Mouse (Mus musculus) retina, postnatal 7 days (tissue): Measurements from ENCODE around the gene Tnr.

Experiments
- DNase-seq: peaks from one replicate; pipeline ENCODE4 v3.0.0-alpha.2; 2012; ENCODE audit warnings: low read depth, low spot score

Gene Tnr

DNA sequence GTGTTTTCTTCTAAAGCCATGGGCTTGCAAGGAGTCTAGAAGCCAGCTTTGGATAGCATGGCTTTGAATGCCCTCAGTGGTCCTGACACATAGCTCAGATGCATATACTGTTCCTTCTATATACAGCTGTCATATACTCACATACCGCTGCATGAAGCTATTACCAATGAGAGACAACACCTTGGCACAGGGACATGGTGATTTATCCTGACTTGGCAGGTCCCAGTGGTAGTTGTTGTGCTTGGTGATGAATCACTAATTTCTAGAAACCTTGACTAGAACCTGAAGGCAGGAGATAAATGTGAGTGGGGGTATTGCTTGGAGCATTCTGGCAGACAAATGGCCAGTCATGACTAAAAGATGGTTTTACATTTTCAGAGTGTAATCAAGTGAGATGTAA lies 192.7 kb downstream of the Tnr start:
- DNase-seq, result no peak

DNA sequence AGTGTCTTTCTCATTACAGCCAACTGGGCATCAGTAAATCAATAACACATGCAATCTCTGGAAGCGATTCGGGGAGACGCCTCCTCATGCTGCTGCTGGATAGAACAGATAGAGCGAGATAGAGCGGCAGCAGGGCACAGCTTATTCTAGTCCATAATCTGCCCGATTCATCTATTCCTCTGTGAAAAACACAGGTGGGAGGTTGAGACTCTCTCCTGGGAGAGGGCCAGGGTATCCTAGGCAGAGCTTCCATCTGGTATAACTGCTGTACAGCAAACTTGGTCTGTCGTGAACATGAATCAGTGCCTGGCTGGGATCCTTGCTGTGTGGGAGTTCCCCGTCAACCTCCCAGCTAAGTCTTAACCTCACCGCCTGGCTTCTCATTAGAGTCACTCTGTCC lies 193.4 kb downstream of the Tnr start:
- DNase-seq, result no peak

DNA sequence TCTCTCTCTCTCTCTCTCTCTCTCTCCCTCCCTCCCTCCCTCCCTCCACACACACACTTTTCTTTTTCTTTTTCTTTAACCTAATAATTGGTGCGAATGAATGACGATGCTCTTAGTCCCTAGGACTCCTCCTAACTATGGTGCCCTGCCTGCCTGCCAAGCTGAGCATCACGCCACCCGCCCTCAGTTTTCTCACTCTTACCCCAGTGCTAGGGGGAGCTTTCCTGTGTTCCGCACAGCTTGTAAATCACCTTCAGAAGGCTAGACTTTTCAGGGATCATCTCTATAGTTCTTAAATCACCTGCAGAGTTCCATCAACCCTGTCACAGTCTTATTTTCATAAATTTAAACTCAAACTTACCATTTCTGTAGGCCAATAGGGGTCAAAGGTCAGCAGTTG lies 200.2 kb downstream of the Tnr start:
- no peak for DNase-seq

DNA sequence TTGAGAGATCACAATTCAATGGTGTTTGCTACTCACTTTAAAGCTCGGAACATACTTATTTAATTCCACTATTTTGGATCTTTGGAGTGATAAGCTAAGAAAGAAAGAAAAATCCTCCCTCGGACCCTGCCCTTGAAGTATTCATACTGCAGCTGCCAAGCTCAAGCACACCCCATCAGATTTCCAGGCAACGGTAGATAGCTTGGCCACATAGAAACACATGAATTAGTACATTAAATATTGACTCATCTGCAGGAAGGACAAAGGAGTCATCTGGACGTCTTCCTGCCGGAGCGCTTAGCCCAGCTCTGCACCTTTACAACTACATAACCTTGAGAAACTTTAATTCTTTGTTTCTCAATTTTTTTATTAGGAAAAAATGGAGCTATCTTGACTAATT lies 205.7 kb downstream of the Tnr start:
- DNase-seq, result no peak

DNA sequence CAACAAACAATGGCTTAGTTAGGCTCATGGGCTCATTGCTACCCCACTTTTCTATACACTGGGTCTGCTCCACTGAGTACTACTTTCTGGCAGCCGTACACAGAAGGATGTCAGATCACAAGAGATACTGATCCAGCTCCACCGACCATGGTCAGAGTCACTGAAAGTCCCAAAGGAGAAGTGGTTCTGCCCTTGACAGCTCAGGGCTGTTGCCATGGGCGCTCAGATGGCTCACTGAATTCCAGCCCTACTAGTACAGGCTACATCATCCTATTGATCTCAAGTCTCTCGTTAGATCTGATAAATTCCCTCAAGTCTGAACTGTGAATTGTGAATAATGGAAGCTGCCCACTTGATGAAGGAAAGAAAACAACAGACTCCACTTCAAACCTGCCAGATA lies 207.3 kb downstream of the Tnr start:
- DNase-seq, result no peak

DNA sequence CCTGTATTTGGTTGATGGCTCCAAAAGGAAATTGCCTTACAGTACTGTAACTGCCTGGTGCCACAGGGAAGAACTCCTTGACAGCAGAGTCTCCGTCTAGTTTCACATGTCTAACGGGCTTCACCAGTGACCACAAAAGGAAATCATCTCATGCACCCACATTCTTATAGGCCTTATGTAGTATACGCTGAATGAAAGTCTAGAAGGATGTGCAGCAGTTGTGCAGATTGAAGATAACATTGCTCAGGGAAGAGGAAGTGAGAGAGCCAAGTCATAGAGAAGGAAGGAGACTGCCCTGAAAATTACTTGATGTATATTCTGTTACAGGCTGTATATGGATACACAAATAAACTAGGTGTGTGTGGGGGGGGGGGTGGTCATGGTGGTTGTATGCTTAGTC lies 211.5 kb downstream of the Tnr start:
- no peak for DNase-seq

DNA sequence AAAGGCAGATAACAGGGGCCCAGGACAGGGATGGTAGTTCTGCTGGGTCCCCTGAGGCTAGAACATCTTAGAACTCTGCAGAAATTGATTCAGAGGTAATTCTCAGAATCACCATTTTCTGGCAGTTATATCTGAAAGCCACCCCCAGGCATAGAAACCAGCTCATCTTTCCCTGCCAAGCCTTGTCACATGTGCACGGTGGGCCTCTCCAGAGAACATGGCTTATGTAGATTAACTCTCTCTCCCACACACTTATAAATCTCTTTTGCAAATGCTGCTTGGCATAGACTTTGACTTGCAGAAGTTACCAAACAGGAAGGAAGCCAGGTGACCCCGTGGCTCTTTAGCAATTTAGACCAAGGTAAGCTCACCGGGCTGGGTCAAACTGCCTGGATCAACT lies 215.9 kb downstream of the Tnr start:
- DNase-seq, result no peak

DNA sequence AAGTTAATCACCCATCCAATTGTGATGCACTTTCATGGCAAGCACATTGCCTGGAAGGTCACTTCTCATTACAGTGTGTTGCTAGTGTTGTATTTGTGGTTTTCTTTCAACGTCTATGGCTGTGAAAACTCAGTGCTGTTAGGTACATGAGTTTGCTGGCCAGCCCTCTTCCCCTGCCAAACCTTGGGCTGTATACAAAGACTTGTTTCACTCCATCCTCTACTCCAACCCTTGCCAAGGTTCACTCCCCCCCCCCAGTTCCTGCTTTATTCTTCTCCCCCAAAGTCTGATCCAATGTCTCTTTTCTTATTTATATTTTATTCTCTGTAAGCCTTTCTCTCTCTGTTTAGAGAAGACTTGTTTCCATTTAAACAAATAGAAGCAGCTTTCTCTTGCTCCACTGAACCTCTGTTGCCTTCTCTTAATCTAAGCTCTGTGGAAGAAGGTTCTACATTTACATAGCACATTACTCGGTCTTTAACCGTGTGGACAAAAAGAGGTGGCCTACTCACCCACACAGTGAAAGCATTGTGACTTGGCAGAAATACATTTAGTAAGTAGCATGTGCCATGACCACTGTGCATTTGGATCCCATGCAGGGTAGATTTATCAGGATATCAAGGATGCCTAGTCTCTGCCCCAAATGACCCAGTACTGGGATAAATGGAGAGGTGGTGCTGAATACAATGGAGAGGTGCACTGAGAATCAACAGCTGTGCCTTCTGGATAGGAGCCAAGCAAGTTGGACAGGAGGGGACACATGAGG lies 217.9 kb downstream of the Tnr start:
- no peak for DNase-seq

DNA sequence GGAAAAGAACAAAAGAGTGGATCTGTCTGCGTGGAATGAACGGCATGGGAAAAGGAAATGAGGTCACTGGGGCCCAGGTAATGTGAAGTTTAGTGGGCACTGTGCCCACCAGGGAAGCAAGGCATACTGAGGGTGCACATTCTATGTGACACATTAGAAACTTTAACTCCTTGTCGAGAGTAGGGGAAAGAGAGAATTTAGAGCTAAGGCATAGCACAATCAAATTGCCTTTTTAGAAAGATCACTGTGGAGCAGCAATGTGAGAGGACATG lies 218.4 kb downstream of the Tnr start:
- DNase-seq, result no peak

DNA sequence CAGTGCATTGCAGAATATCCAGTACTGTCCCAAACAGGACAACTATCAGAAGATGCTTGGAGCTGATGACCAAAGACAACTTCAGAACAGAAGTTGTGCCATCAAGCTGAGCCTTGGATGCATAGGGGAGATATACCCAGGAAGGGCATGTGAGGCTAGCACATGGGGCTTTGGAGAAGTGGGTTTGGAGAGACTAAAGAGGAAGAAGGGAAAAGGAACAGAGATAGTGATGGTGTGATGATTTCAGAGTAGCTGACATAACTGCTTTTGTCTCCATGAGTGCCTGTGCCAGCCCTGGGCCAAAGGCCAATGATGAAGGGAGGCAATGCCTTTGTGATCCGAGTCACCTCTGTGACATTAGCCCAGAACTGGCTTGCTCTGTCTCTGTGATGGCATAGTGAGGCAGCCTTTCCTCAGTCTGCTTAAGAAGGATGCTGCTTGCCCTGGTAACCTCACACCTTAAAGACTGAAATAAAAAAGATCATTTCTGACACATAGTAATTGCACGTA lies 220.2 kb downstream of the Tnr start:
- no peak for DNase-seq

DNA sequence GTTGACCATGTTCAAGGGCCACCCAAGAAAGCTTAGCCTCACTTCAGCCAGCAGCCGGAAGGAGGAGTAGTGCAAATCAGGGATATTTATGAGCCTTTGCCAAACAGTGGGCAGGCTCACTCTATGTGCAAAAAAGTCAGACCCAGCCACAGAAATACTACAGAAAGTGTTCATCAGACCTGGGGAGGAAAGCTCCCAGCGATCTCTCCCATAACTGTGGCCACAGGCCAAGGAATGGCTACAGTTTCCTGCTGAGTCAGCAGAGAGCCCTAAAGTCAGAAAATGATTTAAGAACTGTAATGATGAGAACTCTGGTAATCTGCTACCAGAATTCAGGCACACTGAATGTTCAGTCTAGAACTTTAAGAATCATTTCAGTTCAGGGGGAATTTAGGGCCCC lies 221.7 kb downstream of the Tnr start:
- DNase-seq, result no peak

DNA sequence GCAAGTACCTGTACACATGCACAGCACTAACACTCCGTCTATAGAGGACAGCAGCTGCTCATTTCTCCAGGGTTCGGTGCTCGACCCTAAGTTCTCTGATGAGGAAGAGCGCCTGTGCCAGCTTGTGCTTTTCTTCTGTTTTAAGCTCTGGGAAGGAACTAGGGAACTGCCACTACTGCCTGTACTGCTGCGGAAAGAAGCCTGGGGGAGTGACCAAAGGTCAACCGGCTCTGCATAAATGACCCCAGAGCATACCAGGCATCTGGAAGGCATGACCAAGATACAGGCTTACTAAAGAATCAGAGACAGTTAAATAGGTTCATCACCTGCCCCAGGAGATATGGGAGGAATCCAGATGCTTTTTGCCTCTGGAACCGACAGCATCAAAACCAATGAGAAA lies 224.4 kb downstream of the Tnr start:
- no peak for DNase-seq

DNA sequence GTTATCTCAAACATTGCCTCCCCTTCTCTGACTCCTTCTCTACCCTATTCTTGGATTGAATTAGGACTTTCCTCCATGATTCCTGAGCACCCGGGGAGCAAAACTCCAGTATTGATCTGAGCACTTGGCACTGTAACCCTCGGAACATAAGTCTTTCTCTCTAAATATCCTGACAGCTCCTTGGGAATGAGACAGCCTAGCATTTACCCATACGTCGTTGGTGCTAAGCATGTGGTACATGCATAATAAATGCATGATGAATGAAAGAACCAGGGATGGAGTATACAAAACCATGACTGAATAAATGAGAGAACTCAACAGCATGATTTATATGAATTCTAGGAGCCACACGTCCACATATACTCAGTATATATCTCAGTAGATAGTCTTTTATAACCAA lies 226.8 kb downstream of the Tnr start:
- DNase-seq, result no peak

DNA sequence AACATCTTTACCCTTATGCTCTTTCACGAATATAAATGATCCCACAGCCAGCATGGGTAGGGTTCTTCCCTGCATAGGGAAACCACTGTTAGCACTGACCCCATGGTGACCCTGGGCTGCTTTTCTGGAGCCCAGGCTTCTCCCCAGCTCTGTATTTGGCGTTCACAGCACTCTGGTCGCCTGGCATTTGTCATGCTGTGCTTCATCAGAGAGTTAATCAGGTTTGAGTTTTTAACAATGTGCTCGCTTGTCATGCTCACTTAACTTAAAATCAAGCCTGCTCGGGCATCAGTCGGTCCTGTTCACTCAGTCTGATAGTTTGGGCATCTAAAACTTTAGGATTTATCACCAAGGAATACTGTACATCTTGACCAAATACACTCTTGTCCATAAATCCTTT lies 227.3 kb downstream of the Tnr start:
- DNase-seq, result no peak

DNA sequence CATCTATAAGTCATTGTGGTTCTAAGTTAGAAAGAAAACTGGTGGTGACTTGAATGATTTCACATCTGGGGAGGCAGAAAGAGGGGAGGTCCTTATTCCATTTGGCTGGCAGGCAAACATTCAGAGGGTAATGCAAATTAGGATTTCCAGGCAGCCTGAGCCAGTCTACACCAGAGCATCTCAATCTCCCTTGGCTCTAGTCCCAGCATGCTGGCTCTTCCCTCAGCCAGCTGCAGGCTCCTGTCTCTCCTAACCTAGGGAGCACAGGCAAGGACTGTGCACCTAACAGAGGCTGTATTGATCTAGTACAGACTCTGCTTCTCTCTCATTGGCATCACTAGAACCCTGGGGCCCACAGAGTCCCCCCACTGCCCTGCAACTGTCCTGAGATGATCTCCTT lies 237.4 kb downstream of the Tnr start:
- no peak for DNase-seq

DNA sequence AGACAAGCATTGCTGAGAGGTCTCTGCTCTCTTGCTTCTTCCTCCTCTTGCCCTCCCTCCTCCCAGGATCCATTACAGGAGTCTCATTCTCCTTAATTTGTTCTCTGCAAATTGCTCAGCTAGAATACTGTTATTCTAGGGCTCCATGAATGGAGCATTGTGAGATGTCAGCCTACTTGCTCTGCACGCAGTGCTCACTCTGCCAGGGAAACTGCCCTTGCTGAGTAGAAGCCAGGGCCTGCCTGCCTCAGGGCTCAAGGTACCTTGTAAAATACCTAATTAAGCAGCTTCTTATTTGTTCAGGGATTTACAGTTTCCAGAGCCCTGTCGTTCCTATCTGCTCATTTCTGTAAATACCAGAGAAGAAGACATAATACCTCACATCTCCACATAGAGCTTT lies 240.3 kb downstream of the Tnr start:
- no peak for DNase-seq

DNA sequence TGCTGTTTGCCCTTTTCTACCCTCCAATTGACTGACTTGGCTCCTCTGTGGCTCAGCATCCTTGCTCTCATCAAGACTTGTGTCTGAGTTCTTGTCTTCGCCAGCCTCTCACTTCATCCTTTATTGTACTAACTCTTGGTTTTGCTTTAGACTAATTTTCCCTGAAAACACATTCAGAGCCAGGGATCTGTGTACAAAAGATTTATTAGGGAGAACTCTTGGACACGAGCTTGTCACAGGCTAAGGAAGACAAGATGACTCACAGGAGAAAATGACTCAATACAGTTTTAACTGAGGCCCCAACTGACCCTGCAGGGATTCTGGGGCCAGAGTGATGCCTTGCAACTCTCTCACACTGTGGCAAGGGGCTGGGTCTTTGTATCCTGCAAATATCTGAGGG lies 241.3 kb downstream of the Tnr start:
- no peak for DNase-seq

DNA sequence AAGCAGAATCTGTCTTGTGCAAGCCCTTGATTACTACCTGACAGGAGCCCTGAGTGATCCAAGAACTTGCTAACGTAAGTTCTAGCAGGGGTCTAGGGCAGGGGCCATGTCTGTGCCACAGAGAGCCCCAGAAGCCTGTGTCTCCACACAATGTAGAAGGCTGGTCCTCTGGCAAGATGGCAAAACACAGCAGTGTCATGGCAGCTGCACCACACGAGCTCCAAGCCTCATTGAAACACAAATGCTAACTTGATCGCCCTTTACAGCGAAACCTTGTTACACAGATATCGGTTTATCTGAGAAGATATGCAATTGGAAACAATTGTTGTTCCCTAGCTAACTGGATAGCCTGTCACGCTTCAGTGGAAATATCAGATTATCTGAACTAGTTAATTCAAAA lies 246.4 kb downstream of the Tnr start:
- no peak for DNase-seq

DNA sequence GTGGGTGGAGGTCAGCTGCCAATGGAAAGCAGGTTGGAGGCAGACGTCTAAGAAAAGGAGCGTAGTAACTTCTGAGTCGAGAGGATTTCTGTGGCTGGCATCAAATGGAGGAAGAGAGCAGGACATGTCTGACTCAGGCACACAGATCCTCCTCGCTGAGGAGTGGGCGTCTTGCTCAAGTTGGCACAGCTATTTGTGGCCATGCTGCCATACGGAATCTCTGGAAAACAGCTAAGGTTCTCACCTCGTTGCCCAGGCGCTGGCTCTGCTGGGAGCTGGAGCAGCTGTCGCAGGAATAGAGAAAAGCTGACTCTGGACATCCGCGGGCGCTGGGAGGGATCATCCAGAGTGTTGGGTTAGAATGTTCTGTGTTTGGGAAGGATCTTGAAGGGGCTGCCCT lies 250.1 kb downstream of the Tnr start:
- no peak for DNase-seq

DNA sequence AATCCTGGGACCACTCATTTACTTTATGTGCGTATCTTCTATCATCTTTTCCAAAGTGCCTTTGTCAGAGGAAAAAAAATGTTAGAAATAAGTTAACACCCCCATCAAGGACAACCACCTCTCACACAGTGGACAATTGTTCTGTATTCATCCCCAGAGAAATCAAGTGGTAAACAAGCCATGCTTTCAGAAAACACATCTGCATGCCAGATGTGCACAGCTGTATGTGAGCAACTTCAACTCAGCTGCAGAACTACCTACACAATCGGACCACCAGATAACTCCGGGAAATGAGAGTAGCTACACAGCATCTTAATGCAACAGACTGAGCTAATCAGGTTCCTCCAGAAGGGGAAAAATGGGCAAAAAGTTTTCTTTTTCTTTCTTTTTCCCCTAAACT lies 251.6 kb downstream of the Tnr start:
- DNase-seq, result no peak

DNA sequence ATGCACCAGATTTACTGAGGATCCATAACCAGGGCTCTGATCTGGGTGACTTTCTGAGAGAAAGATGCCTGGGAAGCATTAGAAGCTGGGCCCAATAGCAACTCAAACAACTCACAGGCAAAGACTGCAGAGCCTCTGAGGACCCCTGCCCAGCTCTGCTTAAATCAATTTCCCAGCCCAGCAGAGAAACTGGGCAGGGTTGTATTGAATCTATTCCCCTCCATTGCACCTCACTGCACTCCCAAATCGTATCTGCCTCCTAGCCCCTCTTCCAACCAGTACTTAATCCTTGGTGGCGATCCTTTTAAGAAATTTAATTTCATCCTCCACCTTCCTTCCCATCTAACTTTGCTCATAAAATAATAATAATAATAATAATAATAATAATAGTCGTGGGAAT lies 253.5 kb downstream of the Tnr start:
- no peak for DNase-seq

DNA sequence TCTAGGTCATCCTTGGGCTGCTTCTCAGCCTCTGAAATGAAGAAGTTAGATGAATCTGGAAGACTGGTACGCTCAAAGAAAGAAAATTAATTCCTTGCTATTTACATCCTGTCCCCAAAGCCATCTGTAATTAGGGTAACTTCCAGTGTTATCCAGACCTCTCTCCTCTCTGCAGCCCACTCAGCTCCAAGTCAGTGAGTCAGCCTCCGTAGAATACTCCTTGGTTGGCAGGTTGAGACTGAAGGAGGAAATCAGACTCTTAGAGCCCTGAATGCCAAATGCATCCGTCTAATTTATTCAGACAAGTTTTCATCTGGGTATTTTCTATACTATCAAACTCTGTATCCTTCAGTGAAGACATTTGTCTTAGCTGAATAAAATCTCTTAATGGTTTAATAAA lies 255.9 kb downstream of the Tnr start:
- no peak for DNase-seq

DNA sequence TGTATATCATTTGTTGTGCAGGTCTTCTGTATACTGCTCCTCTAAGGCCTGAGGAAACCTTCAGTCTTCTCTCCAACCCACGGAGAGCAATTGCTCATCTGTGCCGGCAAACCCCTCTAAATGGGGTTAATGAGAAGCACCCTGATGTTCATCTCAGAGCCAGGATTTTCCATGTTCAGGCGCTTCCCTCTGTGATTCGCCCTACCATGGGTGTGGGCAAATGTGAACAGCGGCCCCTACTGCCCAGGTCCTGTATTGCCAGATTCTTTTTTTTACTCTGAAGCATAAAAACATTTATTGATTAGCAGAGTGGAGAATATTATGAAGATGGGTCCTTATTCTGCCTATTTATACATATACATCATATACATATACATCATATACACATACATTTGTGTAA lies 260.3 kb downstream of the Tnr start:
- DNase-seq, result peak; percentile 30

DNA sequence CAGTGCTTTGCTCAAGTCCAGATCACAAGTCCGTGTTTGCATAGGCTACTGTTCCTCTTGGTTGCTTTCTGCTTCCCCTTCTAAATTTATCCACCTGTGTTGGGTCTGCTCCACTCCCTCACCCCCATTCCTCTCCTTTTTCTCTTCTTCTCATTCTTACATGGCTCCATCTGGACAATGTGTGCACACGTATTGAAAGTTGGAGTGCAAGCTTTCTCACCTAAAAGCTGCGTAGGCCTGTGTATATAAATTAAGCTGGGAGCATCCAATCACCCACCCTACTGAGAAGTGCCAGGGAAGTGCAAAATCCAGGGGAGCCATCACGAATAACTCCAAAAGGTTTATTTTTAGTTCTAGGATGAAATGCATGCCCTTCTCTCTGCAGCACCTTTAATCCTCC lies 264.7 kb downstream of the Tnr start:
- DNase-seq, result no peak
